Mouse (Mus musculus): ENCODE data around the gene Edaradd. TPM values are rescaled to one million over a fixed set of nuclear protein-coding genes. Genes with fewer than 3 reads are reported as not detected.
A peak's percentile ranks its signal among the peaks of the same experiment; 100 is the strongest.

Edaradd gene
- 0.09 and 0.13 TPM in 2 replicates for total RNA-seq (2014; rRNA removed)
- polyA plus RNA-seq (2012; rRNA removed), result 0.07 TPM in 1 of 2 replicates, not detected in the other

GRCm38 (mm10) chr13:12519955-12520584 lies at the start of gene Edaradd:
TSS of gene Edaradd (minus strand) at chr13:12520438.
- no peaks in the 10 kb centered on the region for H3K4me1 ChIP-seq (ENCODE audit: control insufficient read depth, insufficient read depth, low read length)
- peak; percentile 41 for DNase-seq (ENCODE audit: extremely low read depth, low read depth, low spot score)
- H3K4me3 ChIP-seq (ENCODE audit: insufficient read depth, low read depth, low read length), result peak within 1 kb of the TSS; percentile 41
- H3K27ac ChIP-seq (replicated peaks; ENCODE audit: insufficient read depth, low read depth, low read length), result no peak within 1 kb of the TSS
- no peaks in the 10 kb centered on the region for H3K79me2 ChIP-seq (ENCODE audit: control insufficient read depth, insufficient read depth, low read length)
- no peaks in the 10 kb centered on the region for H3K27me3 ChIP-seq (ENCODE audit: control insufficient read depth, insufficient read depth, low read length)
- H3K36me3 ChIP-seq (ENCODE audit: control insufficient read depth, insufficient read depth, low read length), result no peaks in the 10 kb centered on the region
- WGBS, result 1% methylated on average over 35 of the region's 35 CpGs
- H3K9ac ChIP-seq (ENCODE audit: low read depth, low read length), result peak within 1 kb of the TSS; percentile 59
- peak; percentile 65 for TF ChIP-seq CTCF (IDR thresholded peaks at IDR 0.05; ENCODE audit: low read depth, low read length)
- no peak for TF ChIP-seq POLR2A (IDR thresholded peaks at IDR 0.05; ENCODE audit: extremely low read depth, insufficient read depth, low read length)

- TF ChIP-seq CTCF (IDR thresholded peaks at IDR 0.05; ENCODE audit: low read depth, low read length) (no peak), POLR2A (IDR thresholded peaks at IDR 0.05; ENCODE audit: extremely low read depth, insufficient read depth, low read length) (no peak)
- peaks cover 17% of the 10 kb centered on the region for H3K79me2 ChIP-seq (ENCODE audit: control insufficient read depth, insufficient read depth, low read length)
- no peak overlapping the region for H3K9ac ChIP-seq (ENCODE audit: low read depth, low read length)
- no peak overlapping the region for H3K27ac ChIP-seq (replicated peaks; ENCODE audit: insufficient read depth, low read depth, low read length)
- 82% methylated on average over 7 of the region's 7 CpGs for WGBS
- peaks cover 22% of the 10 kb centered on the region for H3K4me1 ChIP-seq (ENCODE audit: control insufficient read depth, insufficient read depth, low read length)
- H3K27me3 ChIP-seq (ENCODE audit: control insufficient read depth, insufficient read depth, low read length), result no peaks in the 10 kb centered on the region
- H3K4me3 ChIP-seq (ENCODE audit: insufficient read depth, low read depth, low read length), result no peak overlapping the region
- no peak for DNase-seq (ENCODE audit: extremely low read depth, low read depth, low spot score)
- H3K36me3 ChIP-seq (ENCODE audit: control insufficient read depth, insufficient read depth, low read length), result no peaks in the 10 kb centered on the region
These were observed 49.5 kb upstream of the Edaradd start for GRCm38 (mm10) chr13:12569741-12570140.

GRCm38 (mm10) chr13:12568597-12569469 lies 48.6 kb upstream of the Edaradd start:
- Histone ChIP-seq H3K79me2 (ENCODE audit: control insufficient read depth, insufficient read depth, low read length) (peaks cover 17% of the 10 kb centered on the region), H3K36me3 (ENCODE audit: control insufficient read depth, insufficient read depth, low read length) (no peaks in the 10 kb centered on the region), H3K27me3 (ENCODE audit: control insufficient read depth, insufficient read depth, low read length) (no peaks in the 10 kb centered on the region), H3K4me3 (ENCODE audit: insufficient read depth, low read depth, low read length) (no peak overlapping the region), H3K4me1 (ENCODE audit: control insufficient read depth, insufficient read depth, low read length) (peaks cover 22% of the 10 kb centered on the region), H3K9ac (ENCODE audit: low read depth, low read length) (no peak overlapping the region), H3K27ac (replicated peaks; ENCODE audit: insufficient read depth, low read depth, low read length) (0 out of 2 replicates have a peak overlapping the region, but pooled peaks have one; percentile 16)
- TF ChIP-seq POLR2A (IDR thresholded peaks at IDR 0.05; ENCODE audit: extremely low read depth, insufficient read depth, low read length), result no peak
- TF ChIP-seq CTCF (IDR thresholded peaks at IDR 0.05; ENCODE audit: low read depth, low read length), result no peak
- DNase-seq (ENCODE audit: extremely low read depth, low read depth, low spot score), result peak; percentile 42
- 66% methylated on average over 9 of the region's 9 CpGs for WGBS

- Histone ChIP-seq H3K27me3 (ENCODE audit: control insufficient read depth, insufficient read depth, low read length) (no peaks in the 10 kb centered on the region), H3K4me3 (ENCODE audit: insufficient read depth, low read depth, low read length) (no peak overlapping the region), H3K36me3 (ENCODE audit: control insufficient read depth, insufficient read depth, low read length) (no peaks in the 10 kb centered on the region), H3K4me1 (ENCODE audit: control insufficient read depth, insufficient read depth, low read length) (peaks cover 18% of the 10 kb centered on the region; the same call in 1 of the 2 replicates), H3K27ac (replicated peaks; ENCODE audit: insufficient read depth, low read depth, low read length) (no peak overlapping the region), H3K9ac (ENCODE audit: low read depth, low read length) (no peak overlapping the region), H3K79me2 (ENCODE audit: control insufficient read depth, insufficient read depth, low read length) (peaks cover 17% of the 10 kb centered on the region)
- no peak for TF ChIP-seq CTCF (IDR thresholded peaks at IDR 0.05; ENCODE audit: low read depth, low read length)
- TF ChIP-seq POLR2A (IDR thresholded peaks at IDR 0.05; ENCODE audit: extremely low read depth, insufficient read depth, low read length), result no peak
- 85% methylated on average over 1 of the region's 1 CpGs for WGBS
- no peak for DNase-seq (ENCODE audit: extremely low read depth, low read depth, low spot score)
These were observed 47.7 kb upstream of the Edaradd start for GRCm38 (mm10) chr13:12567936-12568335.

- H3K36me3 ChIP-seq (ENCODE audit: control insufficient read depth, insufficient read depth, low read length), result no peaks in the 10 kb centered on the region
- TF ChIP-seq CTCF (IDR thresholded peaks at IDR 0.05; ENCODE audit: low read depth, low read length), result no peak
- TF ChIP-seq POLR2A (IDR thresholded peaks at IDR 0.05; ENCODE audit: extremely low read depth, insufficient read depth, low read length), result peak; percentile 75
- no peaks in the 10 kb centered on the region for H3K27me3 ChIP-seq (ENCODE audit: control insufficient read depth, insufficient read depth, low read length)
- DNase-seq (ENCODE audit: extremely low read depth, low read depth, low spot score), result peak; percentile 95
- H3K27ac ChIP-seq (replicated peaks; ENCODE audit: insufficient read depth, low read depth, low read length), result peak within 1 kb of the TSS; percentile 70
- peak within 1 kb of the TSS; percentile 97 for H3K4me3 ChIP-seq (ENCODE audit: insufficient read depth, low read depth, low read length)
- peak within 1 kb of the TSS; percentile 97 for H3K9ac ChIP-seq (ENCODE audit: low read depth, low read length)
- peaks cover 14% of the 10 kb centered on the region for H3K79me2 ChIP-seq (ENCODE audit: control insufficient read depth, insufficient read depth, low read length)
- WGBS, result under 1% methylated on average over 73 of the region's 73 CpGs
- H3K4me1 ChIP-seq (ENCODE audit: control insufficient read depth, insufficient read depth, low read length), result peaks cover 16% of the 10 kb centered on the region; the same call in 1 of the 2 replicates
These were observed 45.6 kb upstream of the Edaradd start, which contains the start of gene Ero1lb for GRCm38 (mm10) chr13:12565621-12566390. TSS of gene Ero1lb (plus strand) at chr13:12565874.
